Mouse (Mus musculus) midbrain, embryonic 12.5 days (tissue): ENCODE data around the gene Vwa5b1. TPM values are rescaled to one million over a fixed set of nuclear protein-coding genes. Genes with fewer than 3 reads are reported as not detected.

Experiments
- ATAC-seq: fragments of 200-750 bp; cut with Nextera tagmentation; 2 replicates; pipeline ENCODE4 v1.8.0; 2017; ENCODE audit warnings: low read depth, moderate TSS enrichment, moderate library complexity; ENCODE audit not compliant: low FRiP score
- H3K27ac ChIP-seq: fragments of 300-500 bp; sonication (generic); replicated peaks from 2 replicates; pipeline ENCODE4 v1.5.1; 2016; ENCODE audit warnings: mild to moderate bottlenecking
- H3K27me3 ChIP-seq: fragments of 300-500 bp; sonication (generic); 2 replicates; pipeline ENCODE4 v1.6.1; 2016; ENCODE audit warnings: mild to moderate bottlenecking
- H3K36me3 ChIP-seq: fragments of 300-500 bp; sonication (generic); 2 replicates; pipeline ENCODE4 v1.6.1; 2016
- H3K4me1 ChIP-seq: fragments of 300-500 bp; sonication (generic); 2 replicates; pipeline ENCODE4 v1.6.1; 2016
- H3K4me2 ChIP-seq: fragments of 300-500 bp; sonication (generic); replicated peaks from 2 replicates; pipeline ENCODE4 v1.6.1; 2016; ENCODE audit warnings: mild to moderate bottlenecking, moderate library complexity
- H3K4me3 ChIP-seq: fragments of 300-500 bp; sonication (generic); 2 replicates; pipeline ENCODE4 v1.5.1; 2016; ENCODE audit warnings: mild to moderate bottlenecking
- H3K9ac ChIP-seq: fragments of 300-500 bp; sonication (generic); replicated peaks from 2 replicates; pipeline ENCODE4 v1.6.1; 2016; ENCODE audit warnings: mild to moderate bottlenecking, moderate library complexity
- H3K9me3 ChIP-seq: fragments of 300-500 bp; sonication (generic); 2 replicates; pipeline ENCODE4 v1.6.1; 2016; ENCODE audit warnings: mild to moderate bottlenecking
- WGBS: fragments of 180-500 bp; shearing (Covaris S2); methylation state at CpG from one replicate; pipeline ENCODE4 v1.1.7; 2016; 5-methylcytosine and 5-hydroxymethylcytosine counted together
- polyA plus RNA-seq: library from polyadenylated mRNA; unstranded; fragments of >200 nt; fragmentation: Nextera tagmentation; extraction: Ambion mirVana; gene quantifications from 2 replicates; pipeline ENCODE4 v1.2.1, GENCODE M21; 2016

Vwa5b1 gene
- polyA plus RNA-seq = 0.14 and 0.37 TPM in 2 replicates

DNA sequence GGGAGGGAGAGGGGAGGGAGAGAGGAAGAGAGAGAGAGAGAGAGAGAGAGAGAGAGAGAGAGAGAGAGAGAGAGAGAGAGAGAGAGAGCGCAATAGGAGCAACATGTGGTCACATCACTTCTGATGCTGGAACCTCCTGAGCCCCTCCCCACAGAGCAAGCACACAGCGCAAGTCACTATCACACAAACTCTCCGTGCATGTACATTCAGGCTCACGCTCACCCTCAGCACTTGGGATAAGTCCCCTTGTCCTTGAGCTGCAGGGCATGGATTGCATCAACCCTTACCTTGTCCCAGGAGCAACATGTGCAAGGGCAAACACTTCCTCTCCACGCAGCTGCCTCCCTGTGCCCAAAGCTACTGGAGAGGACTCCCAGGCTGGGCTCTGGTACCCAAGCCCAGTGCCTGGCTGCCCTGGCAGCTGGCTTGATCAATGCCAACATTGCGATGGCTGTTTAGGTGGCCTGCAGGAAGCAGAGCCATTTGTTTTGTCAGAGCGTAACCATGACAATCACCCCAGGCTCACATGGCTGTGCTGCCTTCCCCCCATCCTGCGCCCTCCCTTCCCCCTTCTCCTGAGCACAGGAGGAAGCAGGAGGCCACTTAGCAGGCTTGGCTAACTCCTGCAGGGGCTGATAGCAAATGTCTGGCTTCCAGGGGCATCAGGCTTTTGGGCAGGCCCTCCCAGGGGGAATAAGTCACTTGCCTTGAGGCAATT, at the start of gene Vwa5b1:
TSS of gene Vwa5b1 (minus strand) at position 457 of the 718 bp plus-strand sequence.
- H3K4me1 ChIP-seq = peaks cover 9% of the 10 kb centered on the region
- H3K9ac ChIP-seq = 0 out of 2 replicates have a peak within 1 kb of the TSS, but pooled peaks have one; percentile 7
- no peak within 1 kb of the TSS; the same call in 1 of the 2 replicates for H3K4me2 ChIP-seq
- no peaks in the 10 kb centered on the region for H3K27me3 ChIP-seq
- H3K36me3 ChIP-seq = no peaks in the 10 kb centered on the region
- WGBS = 26% methylated on average over 8 of the region's 8 CpGs
- H3K9me3 ChIP-seq = no peaks in the 10 kb centered on the region
- H3K4me3 ChIP-seq = no peak within 1 kb of the TSS
- ATAC-seq = no peak
- peak within 1 kb of the TSS; percentile 31; the same call in 1 of the 2 replicates for H3K27ac ChIP-seq

DNA sequence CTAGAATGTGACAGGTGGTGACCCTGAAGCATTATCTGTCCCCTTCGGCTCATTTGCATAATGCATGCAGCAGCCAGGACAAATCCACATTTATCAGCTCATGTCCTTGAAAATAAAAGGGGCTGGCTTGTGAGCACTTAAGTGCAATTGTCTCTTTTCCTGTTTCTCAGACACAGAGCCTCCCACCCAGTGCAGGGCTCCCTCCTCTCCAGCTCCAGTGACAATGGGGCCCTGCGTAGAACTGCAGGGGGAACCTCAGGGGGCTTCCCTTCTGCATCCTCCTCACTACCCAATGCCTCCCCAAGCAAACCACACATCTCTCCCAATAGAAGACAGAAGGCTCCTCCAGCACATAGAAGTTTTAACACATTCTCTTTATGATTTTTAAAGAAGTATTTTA, 47.1 kb upstream of the Vwa5b1 start:
- peaks cover 20% of the 10 kb centered on the region for H3K27me3 ChIP-seq
- peaks cover 16% of the 10 kb centered on the region for H3K4me1 ChIP-seq
- H3K4me2 ChIP-seq = no peak overlapping the region
- 56% methylated on average over 2 of the region's 2 CpGs for WGBS
- H3K9ac ChIP-seq = no peak overlapping the region
- H3K4me3 ChIP-seq = no peak overlapping the region
- peak overlapping the region; percentile 65 for H3K27ac ChIP-seq
- no peak; the same call in 1 of the 2 replicates for ATAC-seq
- H3K9me3 ChIP-seq = no peaks in the 10 kb centered on the region
- no peaks in the 10 kb centered on the region for H3K36me3 ChIP-seq

DNA sequence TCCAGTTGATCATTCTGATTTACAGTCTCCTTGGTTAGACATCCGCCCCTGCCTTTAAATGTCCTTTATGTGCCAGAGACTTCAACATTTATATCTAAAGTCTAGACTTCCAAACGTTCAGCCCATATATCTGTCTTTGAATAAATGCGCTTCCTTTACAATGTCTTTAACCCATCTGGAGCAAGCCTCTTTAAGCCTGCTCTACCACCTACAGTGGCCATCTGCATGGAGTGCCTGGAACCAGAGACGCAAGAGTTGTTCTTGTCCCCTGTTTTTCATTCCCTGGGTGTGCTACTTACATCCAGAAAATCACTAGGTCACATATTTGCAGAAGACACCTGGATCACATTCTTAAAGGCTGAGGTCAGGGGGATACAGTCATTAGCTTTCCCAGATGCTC, 44.4 kb upstream of the Vwa5b1 start:
- ATAC-seq = no peak
- 75% methylated on average over 4 of the region's 4 CpGs for WGBS

DNA sequence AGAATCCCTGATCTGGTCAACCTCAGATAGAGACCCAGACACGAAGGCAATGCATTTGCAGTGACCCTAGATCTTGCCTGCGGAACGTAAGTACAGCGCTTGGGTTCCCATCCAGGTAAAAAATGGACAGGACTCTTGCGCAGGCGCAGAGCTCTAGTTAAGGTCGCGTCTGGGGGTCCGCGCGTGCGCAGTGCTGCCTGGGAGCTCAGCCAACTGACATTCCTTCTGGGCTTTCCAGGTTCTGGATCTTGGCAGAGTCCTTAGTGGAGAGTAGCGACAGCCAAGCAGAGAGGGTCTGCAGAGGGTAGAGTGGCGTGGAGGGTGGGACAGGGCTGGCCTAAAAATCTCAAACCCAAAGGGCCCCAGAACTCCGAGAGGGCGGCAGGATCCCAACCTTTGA, 41.9 kb upstream of the Vwa5b1 start:
- H3K9me3 ChIP-seq = no peaks in the 10 kb centered on the region
- 22% methylated on average over 16 of the region's 16 CpGs for WGBS
- peak overlapping the region; percentile 43 for H3K4me2 ChIP-seq
- ATAC-seq = no peak
- H3K4me1 ChIP-seq = peaks cover 3% of the 10 kb centered on the region
- no peak overlapping the region for H3K9ac ChIP-seq
- H3K27me3 ChIP-seq = peaks cover 41% of the 10 kb centered on the region
- H3K36me3 ChIP-seq = no peaks in the 10 kb centered on the region
- H3K4me3 ChIP-seq = 0 out of 2 replicates have a peak overlapping the region, but pooled peaks have one; percentile 21
- peak overlapping the region; percentile 49; the same call in 1 of the 2 replicates for H3K27ac ChIP-seq

More for the DNA sequence above, 44.4 kb upstream of the Vwa5b1 start:
- H3K27ac ChIP-seq = no peak overlapping the region
- H3K36me3 ChIP-seq = no peaks in the 10 kb centered on the region
- no peak overlapping the region for H3K9ac ChIP-seq
- no peak overlapping the region for H3K4me2 ChIP-seq
- H3K9me3 ChIP-seq = no peaks in the 10 kb centered on the region
- no peak overlapping the region for H3K4me3 ChIP-seq
- H3K27me3 ChIP-seq = peaks cover 26% of the 10 kb centered on the region
- H3K4me1 ChIP-seq = peaks cover 16% of the 10 kb centered on the region

DNA sequence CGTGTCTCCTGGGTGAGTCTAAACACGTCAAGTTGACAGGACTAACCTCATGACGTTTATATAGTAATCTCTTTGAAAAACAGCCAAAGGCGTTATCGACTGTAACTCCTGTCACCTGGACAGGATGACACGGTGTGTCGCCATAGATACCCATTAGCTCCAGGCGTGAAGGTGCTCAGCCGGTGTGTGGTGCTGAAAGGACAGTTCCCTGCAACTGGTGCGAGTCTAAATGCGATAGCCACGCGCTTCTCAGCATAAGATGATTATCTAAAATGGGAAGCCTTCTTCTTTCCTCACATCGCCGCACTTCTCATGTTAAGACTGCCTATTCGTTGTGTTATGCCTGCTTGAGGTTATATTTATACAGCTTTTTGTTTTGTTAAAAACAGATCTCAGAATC, 40.8 kb upstream of the Vwa5b1 start:
- 0 out of 2 replicates have a peak, but pooled peaks cover 7% of the 10 kb centered on the region for H3K4me1 ChIP-seq
- H3K27me3 ChIP-seq = peaks cover 41% of the 10 kb centered on the region
- no peak overlapping the region for H3K4me2 ChIP-seq
- H3K4me3 ChIP-seq = no peak overlapping the region
- H3K9ac ChIP-seq = no peak overlapping the region
- no peak for ATAC-seq
- H3K36me3 ChIP-seq = no peaks in the 10 kb centered on the region
- H3K9me3 ChIP-seq = no peaks in the 10 kb centered on the region
- 15% methylated on average over 16 of the region's 16 CpGs for WGBS
- no peak overlapping the region for H3K27ac ChIP-seq

DNA sequence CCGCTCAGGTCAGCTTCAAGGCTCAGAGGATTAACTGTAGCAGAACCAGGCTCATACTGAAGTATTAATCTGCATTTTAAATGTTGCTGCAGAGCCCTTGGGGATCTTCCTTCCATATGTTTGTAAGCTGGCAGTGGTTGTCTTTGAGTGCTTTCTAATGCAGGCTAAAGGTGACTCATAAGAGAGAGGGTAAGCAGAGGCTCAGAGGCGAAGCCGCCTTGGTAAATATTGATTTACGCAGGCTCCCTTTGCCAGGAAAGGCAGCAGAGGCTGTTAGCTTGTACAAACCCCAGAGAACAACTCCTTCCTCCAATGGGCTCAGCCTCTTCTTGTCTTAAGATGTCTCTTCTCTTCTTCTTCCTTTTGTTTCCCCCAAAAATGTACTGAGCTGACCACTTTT, 36.5 kb upstream of the Vwa5b1 start:
- Histone ChIP-seq H3K4me3 (no peak overlapping the region), H3K9me3 (no peaks in the 10 kb centered on the region), H3K4me2 (no peak overlapping the region), H3K27ac (peak overlapping the region; percentile 56; the same call in 1 of the 2 replicates), H3K9ac (no peak overlapping the region), H3K27me3 (peaks cover 35% of the 10 kb centered on the region), H3K4me1 (0 out of 2 replicates have a peak, but pooled peaks cover 7% of the 10 kb centered on the region), H3K36me3 (no peaks in the 10 kb centered on the region)
- ATAC-seq = 0 out of 2 replicates have a peak, but pooled peaks have one; percentile 9
- WGBS = 50% methylated on average over 4 of the region's 4 CpGs

DNA sequence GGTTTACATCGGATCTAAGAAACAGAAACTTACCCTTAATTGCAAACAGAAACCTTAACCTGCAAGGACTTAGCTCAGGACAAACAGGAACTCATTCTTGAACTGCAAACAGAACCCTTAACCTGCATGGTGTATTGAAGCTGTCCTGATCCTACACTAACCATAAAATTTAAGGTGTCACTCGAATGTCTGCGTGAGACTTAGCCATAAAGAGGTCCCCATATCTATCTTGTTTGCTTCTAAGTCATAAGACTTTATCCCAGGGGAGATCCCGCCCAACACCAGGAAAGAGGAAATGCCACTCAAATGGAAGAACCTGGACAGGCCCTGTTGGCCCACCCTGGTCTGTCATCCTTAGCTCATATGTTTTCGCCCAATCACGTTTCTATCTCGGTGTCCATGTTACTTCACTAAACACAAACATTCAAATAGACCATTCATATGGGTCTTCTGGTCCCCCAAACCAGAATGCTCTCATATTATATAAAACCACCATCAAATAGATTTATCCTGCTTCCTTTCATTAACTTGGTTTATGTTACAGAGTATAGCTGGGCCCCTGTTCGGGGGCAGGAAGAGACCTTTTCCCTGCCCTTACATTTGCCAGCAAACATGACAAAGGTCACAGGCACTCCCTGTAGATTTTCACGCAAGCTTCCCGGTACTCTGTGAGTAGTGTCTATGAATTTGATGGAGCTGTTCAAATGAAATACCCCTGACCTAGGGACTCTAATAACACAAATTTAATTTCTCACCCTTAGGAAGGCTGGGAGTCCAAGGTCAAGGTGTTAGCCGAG, 34.6 kb upstream of the Vwa5b1 start:
- peaks cover 22% of the 10 kb centered on the region for H3K27me3 ChIP-seq
- no peak overlapping the region for H3K4me3 ChIP-seq
- H3K4me1 ChIP-seq = 0 out of 2 replicates have a peak, but pooled peaks cover 7% of the 10 kb centered on the region
- no peak overlapping the region for H3K9ac ChIP-seq
- 86% methylated on average over 11 of the region's 11 CpGs for WGBS
- ATAC-seq = no peak
- H3K4me2 ChIP-seq = no peak overlapping the region
- no peak overlapping the region for H3K27ac ChIP-seq
- no peaks in the 10 kb centered on the region for H3K9me3 ChIP-seq
- no peaks in the 10 kb centered on the region for H3K36me3 ChIP-seq

DNA sequence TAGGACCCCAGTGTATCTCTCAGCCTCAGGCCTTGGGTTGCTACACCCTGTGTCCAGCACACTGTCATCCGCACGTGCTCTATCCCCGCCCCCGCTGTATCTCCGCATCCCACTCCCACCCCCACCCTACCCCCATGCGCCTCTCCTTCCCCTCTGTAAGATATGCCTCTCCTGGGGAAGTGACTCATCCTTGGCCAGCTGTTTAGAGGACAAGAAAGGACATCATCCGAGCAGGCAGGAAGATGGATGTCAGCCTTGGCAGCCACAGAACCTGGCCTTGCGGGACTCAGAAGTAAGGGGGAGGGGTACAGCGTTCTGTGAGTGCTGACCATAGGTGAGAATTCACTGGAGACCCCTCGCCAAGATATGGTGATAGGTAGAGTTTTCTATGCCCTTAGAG, 30.8 kb upstream of the Vwa5b1 start:
- H3K36me3 ChIP-seq = no peaks in the 10 kb centered on the region
- H3K9ac ChIP-seq = no peak overlapping the region
- no peak overlapping the region for H3K4me3 ChIP-seq
- ATAC-seq = no peak
- WGBS = 85% methylated on average over 10 of the region's 10 CpGs
- H3K9me3 ChIP-seq = no peaks in the 10 kb centered on the region
- no peak overlapping the region for H3K27ac ChIP-seq
- H3K4me1 ChIP-seq = no peaks in the 10 kb centered on the region
- H3K27me3 ChIP-seq = no peaks in the 10 kb centered on the region; the same call in 1 of the 2 replicates
- no peak overlapping the region for H3K4me2 ChIP-seq

DNA sequence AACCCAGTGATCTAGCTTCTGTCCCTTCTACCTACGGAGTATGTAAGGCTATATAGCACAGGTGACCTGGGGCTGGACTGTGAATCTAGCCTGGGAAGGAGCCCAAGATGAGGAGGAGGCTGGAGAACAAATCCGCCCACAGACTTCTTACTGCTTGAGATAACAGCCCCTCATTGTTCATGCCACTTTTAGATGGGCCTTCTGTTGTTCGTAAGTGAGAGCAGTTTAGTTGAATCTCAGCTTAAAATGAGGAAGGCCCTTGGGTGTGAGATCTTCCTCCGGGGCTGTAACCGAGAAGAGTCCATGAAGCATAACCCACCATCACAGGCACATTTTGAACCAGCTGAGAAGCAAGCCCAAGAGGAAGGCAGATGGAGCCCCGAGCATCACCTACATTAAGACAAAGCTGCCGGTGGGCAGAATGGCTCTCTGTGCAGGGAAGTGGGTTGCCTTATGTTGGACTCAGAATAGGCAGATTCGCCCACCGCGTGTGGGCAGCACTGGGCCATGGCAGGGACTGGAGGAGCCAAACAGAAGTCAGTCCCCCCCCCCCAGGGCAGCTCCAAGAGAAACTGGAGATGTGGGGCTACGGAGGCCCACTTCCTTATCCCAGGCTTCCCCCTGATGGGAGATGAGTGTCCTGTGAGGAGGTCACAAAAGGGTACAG, 24.4 kb upstream of the Vwa5b1 start:
- 83% methylated on average over 11 of the region's 11 CpGs for WGBS
- H3K4me1 ChIP-seq = no peaks in the 10 kb centered on the region
- no peak overlapping the region for H3K9ac ChIP-seq
- no peaks in the 10 kb centered on the region for H3K9me3 ChIP-seq
- no peak overlapping the region for H3K4me2 ChIP-seq
- H3K27ac ChIP-seq = no peak overlapping the region
- H3K27me3 ChIP-seq = no peaks in the 10 kb centered on the region; the same call in 1 of the 2 replicates
- H3K4me3 ChIP-seq = no peak overlapping the region
- H3K36me3 ChIP-seq = no peaks in the 10 kb centered on the region
- ATAC-seq = no peak

DNA sequence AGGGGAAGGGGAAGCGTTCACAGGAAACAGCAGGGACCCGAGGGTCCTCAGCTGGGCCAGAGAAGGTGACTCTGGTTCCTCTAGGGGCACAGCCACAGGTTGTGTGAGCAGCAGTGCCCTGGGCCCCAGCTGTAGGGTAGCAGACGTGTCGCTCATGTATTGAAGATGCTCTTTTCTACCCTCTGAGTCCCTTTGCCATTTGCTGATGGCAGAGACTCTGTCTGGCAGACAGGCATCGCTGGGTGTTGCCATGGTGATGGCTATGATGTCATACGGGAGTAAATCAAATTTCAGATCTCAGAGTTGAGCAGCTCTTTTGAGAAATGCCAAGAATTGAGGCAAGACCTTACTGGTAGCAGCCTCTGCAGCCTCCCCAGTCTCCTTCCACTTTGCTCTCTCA, 17.4 kb upstream of the Vwa5b1 start:
- Histone ChIP-seq H3K36me3 (no peaks in the 10 kb centered on the region), H3K9me3 (no peaks in the 10 kb centered on the region), H3K27ac (no peak overlapping the region), H3K4me2 (no peak overlapping the region), H3K4me1 (peaks cover 10% of the 10 kb centered on the region), H3K9ac (no peak overlapping the region), H3K4me3 (no peak overlapping the region), H3K27me3 (no peaks in the 10 kb centered on the region; the same call in 1 of the 2 replicates)
- 35% methylated on average over 6 of the region's 6 CpGs for WGBS
- ATAC-seq = no peak

DNA sequence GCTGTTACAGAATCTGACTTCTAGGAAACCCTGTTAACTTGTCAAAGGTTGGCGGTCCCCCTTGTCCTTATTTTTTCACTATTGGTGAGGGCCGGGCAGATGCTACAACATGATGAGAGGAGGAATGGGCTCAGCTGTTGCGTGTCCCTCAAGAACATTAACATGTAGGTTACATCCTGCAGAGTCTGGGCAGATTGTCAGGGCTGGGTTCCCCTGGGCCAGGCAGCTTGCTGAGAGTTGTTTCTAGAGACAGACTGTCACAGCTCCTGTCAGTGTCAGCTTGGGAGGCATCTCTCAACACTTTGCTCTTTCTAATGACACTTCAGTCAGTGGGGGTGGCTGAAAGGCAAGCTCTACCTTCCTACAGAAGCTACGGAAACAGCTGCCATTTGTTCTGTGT, 16.2 kb upstream of the Vwa5b1 start:
- H3K27me3 ChIP-seq = no peaks in the 10 kb centered on the region
- H3K4me1 ChIP-seq = peaks cover 11% of the 10 kb centered on the region
- WGBS = 91% methylated on average over 4 of the region's 4 CpGs
- no peak for ATAC-seq
- no peak overlapping the region for H3K4me3 ChIP-seq
- H3K27ac ChIP-seq = no peak overlapping the region
- H3K4me2 ChIP-seq = no peak overlapping the region
- H3K36me3 ChIP-seq = no peaks in the 10 kb centered on the region
- H3K9ac ChIP-seq = no peak overlapping the region
- H3K9me3 ChIP-seq = no peaks in the 10 kb centered on the region
